Mouse (Mus musculus): Measurements from ENCODE around the gene Oxct1. TPM values are rescaled to one million over a fixed set of nuclear protein-coding genes. Genes with fewer than 3 reads are reported as not detected.
A peak's percentile ranks its signal among the peaks of the same experiment; 100 is the strongest.

Gene Oxct1
- polyA plus RNA-seq, 1 experiment = 37.1 TPM

GRCm38 (mm10) chr15:4100341-4100921 is 74.2 kb downstream of the Oxct1 start:
- no peak for DNase-seq (ENCODE audit: low read depth, low spot score)
- WGBS = 92% methylated on average over 10 of the region's 10 CpGs

GRCm38 (mm10) chr15:4101025-4101424 is 74.8 kb downstream of the Oxct1 start:
- WGBS = 78% methylated on average over 10 of the region's 10 CpGs
- no peak for DNase-seq (ENCODE audit: low read depth, low spot score)

DNA sequence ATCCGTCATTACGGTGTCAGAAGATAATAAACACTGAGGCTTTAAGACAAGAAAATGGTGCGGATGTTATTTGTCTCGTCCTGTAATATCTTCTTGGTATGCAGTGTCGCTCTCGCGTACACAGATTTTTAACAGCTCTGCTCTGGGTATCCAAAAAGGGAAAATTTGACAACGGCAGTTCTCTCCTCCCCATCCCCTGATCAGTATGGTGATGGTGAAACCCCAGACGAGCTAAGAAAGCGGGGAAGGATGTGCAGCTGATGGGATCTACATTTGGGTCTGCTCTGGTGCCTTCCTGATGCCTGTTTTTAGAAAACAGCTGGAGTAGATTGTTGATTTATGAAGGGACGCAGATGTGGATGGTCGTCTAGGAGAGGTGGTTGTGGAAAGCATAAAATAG is 78.1 kb downstream of the Oxct1 start:
- DNase-seq (ENCODE audit: low read depth, low spot score) = no peak
- WGBS = 72% methylated on average over 12 of the region's 12 CpGs

DNA sequence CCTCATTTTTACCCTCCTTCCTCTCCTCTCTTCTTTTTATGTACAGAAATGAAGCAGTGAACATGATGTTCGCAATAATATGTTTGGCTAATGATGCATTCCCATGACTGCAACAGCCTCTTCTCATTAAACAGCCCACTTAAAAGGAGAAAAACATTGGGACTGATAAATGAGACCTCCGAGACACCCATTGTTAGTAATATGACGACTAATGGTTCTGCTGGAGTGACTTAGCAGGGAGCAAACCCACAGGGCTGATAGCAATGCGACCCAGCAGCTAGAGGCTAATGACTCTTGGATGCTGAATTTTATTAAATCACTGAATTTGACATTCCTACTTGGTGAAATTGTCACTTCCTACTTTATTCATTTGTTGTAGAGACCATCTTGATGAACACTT is 79.3 kb downstream of the Oxct1 start:
- 82% methylated on average over 4 of the region's 4 CpGs for WGBS
- no peak for DNase-seq (ENCODE audit: low read depth, low spot score)

DNA sequence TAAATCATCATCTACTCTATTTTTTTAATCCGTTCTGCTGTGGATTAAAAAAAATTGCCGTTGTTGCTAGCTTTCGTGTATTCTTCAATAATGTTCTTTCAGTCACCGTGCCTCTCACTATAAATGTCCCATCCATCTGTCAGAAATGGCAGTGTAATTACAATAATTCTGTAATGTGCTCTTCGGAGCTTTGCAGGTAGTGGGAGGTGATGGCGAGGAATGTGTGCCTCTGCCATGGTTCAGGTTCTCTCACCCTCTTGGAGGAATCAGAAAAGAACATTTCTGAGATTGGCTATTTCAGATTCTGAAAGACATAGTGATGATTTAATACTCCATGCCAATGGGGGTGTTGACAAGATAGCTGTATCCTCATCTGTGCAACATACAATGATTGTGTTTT is 93.8 kb downstream of the Oxct1 start:
- DNase-seq (ENCODE audit: low read depth, low spot score) = no peak
- 96% methylated on average over 6 of the region's 6 CpGs for WGBS

GRCm38 (mm10) chr15:4124648-4125047 is 98.5 kb downstream of the Oxct1 start:
- WGBS = 66% methylated on average over 3 of the region's 3 CpGs
- DNase-seq (ENCODE audit: low read depth, low spot score) = no peak

- 67% methylated on average over 1 of the region's 1 CpGs for WGBS
- DNase-seq (ENCODE audit: low read depth, low spot score) = no peak
Measured at GRCm38 (mm10) chr15:4138524-4138923, 112.3 kb downstream of the Oxct1 start.

GRCm38 (mm10) chr15:4139516-4139915 is 113.3 kb downstream of the Oxct1 start:
- WGBS = 71% methylated on average over 12 of the region's 12 CpGs
- no peak for DNase-seq (ENCODE audit: low read depth, low spot score)

DNA sequence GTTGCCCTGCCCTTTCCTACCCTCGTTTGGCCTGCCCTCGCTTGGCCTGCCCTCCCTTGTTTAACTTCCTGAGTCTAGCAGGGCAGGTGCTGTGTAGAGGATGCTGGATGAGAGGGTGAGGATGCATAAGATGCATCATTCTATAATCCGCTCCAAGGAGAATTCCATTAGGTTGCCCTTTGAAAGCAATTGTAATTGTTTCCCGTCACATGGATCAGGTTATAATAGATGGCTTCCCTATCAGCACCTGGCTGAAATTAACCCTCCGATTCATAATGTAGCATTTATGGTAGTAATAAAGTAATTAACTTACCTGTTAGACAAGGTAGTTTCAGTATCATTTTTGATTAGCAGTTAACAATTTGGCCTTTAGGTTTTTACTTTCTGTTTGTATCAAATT is 119.2 kb downstream of the Oxct1 start:
- no peak for DNase-seq (ENCODE audit: low read depth, low spot score)
- WGBS = 38% methylated on average over 5 of the region's 5 CpGs

DNA sequence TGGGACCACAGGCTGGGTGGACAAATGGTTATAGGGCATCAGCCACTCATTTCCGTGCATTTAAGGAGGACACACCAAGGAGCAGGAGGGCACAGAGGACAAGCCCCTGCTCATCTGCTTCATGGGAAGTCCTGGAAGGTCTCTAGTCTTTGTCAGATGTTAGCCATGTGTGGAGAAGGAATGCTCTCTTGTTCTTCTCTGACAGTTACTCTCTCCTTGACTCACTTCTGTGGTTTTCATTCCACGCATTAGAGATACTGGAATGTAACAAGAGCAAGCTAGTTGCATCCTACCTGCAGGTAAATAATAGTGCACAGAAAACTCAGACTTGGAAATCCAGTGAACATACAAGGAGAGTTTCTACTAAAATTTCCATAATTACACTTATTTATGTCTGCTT is 121.5 kb downstream of the Oxct1 start:
- 93% methylated on average over 2 of the region's 2 CpGs for WGBS
- DNase-seq (ENCODE audit: low read depth, low spot score) = no peak

GRCm38 (mm10) chr15:4148649-4149389 is 122.6 kb downstream of the Oxct1 start:
- 88% methylated on average over 8 of the region's 8 CpGs for WGBS
- no peak for DNase-seq (ENCODE audit: low read depth, low spot score)

DNA sequence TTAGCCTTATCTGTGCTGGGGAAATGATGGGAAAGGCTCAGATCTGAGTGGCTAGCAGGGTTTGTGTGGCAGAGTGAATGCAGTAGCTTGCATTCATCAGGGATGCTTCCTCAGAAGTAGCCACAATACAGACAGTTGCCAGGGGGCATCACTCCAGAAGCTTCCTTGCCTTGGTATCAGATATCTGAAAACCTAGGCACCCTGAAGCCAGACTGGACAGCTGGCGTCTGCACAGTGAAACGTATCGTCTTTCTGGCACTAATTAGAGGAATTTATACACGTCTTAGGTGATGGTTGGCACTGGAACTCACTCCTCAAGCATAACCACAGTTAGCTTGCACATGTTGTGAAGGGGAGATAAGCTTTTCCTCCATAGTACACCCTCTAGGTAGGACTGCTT is 128.5 kb downstream of the Oxct1 start:
- 91% methylated on average over 4 of the region's 4 CpGs for WGBS
- DNase-seq (ENCODE audit: low read depth, low spot score) = no peak

- 21% methylated on average over 2 of the region's 2 CpGs for WGBS
- peak; percentile 59 for DNase-seq (ENCODE audit: low read depth, low spot score)
Measured at GRCm38 (mm10) chr15:4167946-4168345, 141.8 kb downstream of the Oxct1 start.

DNA sequence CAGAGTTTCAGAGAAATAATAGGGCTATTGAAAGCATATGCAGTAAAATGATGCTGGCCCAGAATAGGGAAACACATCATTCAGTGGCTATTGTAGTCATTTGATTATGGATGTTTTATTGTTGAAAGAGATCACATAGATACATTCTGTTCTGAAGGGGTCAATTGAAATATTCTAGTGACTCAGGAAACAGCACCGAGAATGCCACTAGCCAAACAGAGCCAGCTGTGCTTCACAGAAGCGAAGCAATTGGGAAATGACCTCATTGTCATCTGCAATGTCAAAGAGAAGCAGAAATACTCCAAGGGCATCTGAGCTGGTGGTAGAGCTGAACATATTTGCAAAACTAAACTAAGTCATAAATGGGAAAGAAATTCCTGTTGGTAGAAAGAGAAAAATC is 145.4 kb downstream of the Oxct1 start:
- no peak for DNase-seq (ENCODE audit: low read depth, low spot score)
- 59% methylated on average over 2 of the region's 2 CpGs for WGBS

- no peak for DNase-seq (ENCODE audit: low read depth, low spot score)
Measured at GRCm38 (mm10) chr15:4197913-4198312, 171.7 kb downstream of the Oxct1 start.

Other genes starting within 250 kb of the Oxct1 start
- gene Fbxo4, start 46.8 kb upstream of the Oxct1 start, polyA plus RNA-seq (2012; rRNA removed) = 8.1 and 8.5 TPM in 2 replicates
- gene AW549877, start 30.6 kb upstream of the Oxct1 start, polyA plus RNA-seq (2012; rRNA removed) = 5.8 and 7.8 TPM in 2 replicates

All from large intestine, adult 2 months (tissue).